14 mouse cellular contexts compared by ENCODE assay signal in genomic region chr16:30854716-30855115, GRCm38 (mm10).
"Had no signal": no experiment of that assay in that cellular context is flagged by ENCODE, and none has a peak within 500 bp of the region (broad histone marks: within the 10 kb centered on the region; RNA-seq: fewer than 3 reads in every experiment).

No protein-coding gene starts in this region.

- H3K9ac ChIP-seq: limb, embryonic 12.5 days; liver, embryonic 12.5 days; lung, embryonic 14.5 days; midbrain, embryonic 12.5 days; neural tube, embryonic 12.5 days had no signal

- H3K36me3 ChIP-seq: limb, embryonic 12.5 days; liver, embryonic 12.5 days; midbrain, embryonic 12.5 days; neural tube, embryonic 12.5 days had no signal

- H3K27me3 ChIP-seq: limb, embryonic 12.5 days; liver, embryonic 12.5 days; midbrain, embryonic 12.5 days; neural tube, embryonic 12.5 days had no signal

- H3K27ac ChIP-seq: limb, embryonic 12.5 days; liver, embryonic 12.5 days; midbrain, embryonic 12.5 days; neural tube, embryonic 12.5 days had no signal

- H3K4me2 ChIP-seq: limb, embryonic 12.5 days; liver, embryonic 12.5 days; lung, embryonic 14.5 days; midbrain, embryonic 12.5 days; neural tube, embryonic 12.5 days had no signal

- ATAC-seq: liver, embryonic 12.5 days had no signal

- H3K4me1 ChIP-seq: limb, embryonic 12.5 days; liver, embryonic 12.5 days; midbrain, embryonic 12.5 days; neural tube, embryonic 12.5 days had no signal

- H3K9me3 ChIP-seq: limb, embryonic 12.5 days; liver, embryonic 12.5 days; midbrain, embryonic 12.5 days; neural tube, embryonic 12.5 days had no signal

- DNase-seq: kidney, adult 11 months; kidney, postnatal 25 days; layer of hippocampus, adult 9-11 months; layer of hippocampus, postnatal 36 days; lung, embryonic 14.5 days; lung, postnatal 10 days; lung, postnatal 4 days; retina, postnatal 1 day; thymus, postnatal 36 days had no signal

- H3K4me3 ChIP-seq: limb, embryonic 12.5 days; liver, embryonic 12.5 days; midbrain, embryonic 12.5 days; myocyte; neural tube, embryonic 12.5 days had no signal
